Mouse (Mus musculus) 3T3-L1 (cell line): ENCODE results near the gene Smg6.

Experiments
- DNase-seq: peaks from one replicate; pipeline ENCODE4 v3.0.0-alpha.2; 2015; ENCODE audit warnings: low read depth, low spot score

Smg6 gene

DNA sequence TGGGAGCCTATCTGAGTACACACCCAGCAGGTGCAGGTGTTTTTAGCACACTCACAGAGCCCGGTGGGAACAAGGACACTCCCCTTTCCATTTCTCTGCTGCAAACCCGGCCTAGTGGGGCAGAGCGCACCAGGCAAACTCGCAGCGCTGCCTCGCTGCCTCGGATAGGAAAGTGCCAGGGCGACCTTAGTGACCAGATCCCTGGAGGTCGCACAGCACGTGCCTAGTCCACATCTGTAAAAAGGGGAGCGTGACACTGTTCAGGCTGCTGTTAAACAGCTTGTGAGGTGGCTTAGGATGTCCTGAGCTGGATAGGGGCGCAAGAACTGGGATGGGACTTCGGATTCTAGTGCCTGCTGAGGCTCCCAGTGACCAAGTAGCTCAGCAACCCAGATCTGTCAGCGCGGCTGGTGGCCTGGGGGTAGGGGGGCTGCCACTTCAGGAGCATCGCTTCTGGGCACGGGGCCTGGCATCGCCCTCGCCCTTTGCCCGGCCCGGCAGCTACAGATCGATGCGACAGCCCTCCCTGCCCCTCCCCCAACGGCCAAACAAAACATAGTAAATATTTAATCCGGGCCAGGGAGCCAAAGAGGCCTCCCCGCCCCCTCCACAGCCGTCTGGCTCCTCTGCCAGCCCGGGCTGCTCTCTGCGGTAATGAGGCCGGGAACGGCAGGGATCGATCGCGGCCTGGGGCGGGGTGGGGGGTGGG lies 287.9 kb downstream of the Smg6 start:
- DNase-seq, result no peak
